Mouse (Mus musculus) cortical plate, adult 2 months (tissue): ENCODE results near the gene Rufy3.

Experiments used
- CTCF ChIP-seq: fragments of 200-500 bp; IDR thresholded peaks from 2 replicates; pipeline ENCODE4 v1.5.1; 2011; ENCODE audit warnings: mild to moderate bottlenecking, control low read depth, low read length; ENCODE audit not compliant: insufficient read depth; ENCODE audit errors: extremely low read depth
- POLR2A ChIP-seq: fragments of 200-500 bp; IDR thresholded peaks from 2 replicates; pipeline ENCODE4 v1.6.1; 2011; ENCODE audit warnings: mild to moderate bottlenecking, low read length, control low read depth; ENCODE audit not compliant: insufficient read depth; ENCODE audit errors: extremely low read depth

DNA sequence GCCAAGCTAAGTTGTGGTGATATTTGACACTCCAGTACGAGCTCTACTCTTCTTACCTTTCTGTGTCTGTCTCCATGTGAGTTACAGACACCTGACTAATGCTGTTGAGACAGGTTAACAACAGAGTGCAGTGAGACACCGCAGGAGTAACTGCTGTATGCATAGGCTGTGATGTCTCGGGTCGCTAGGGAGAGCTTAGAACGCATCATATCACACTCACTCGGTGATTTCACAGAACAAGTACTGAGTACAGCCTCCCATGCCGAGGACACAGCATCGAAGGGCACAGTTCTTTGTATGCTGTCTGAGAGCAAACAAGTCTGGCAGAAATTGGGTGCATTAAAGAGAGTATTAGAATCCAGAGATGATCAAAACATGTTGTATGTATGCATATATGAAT lies 65.1 kb downstream of the Rufy3 start:
- no peak for TF ChIP-seq POLR2A
- no peak for TF ChIP-seq CTCF
